Comparison of ENCODE assay signal across 9 mouse cellular contexts in genomic region chr3:104227438-104228111, GRCm38 (mm10). TPM values are rescaled to one million over a fixed set of nuclear protein-coding genes. Genes with fewer than 3 reads are reported as not detected.
DNase-seq lines count a peak whose midpoint lies in the region; ATAC-seq and TF ChIP-seq lines count a peak whose summit lies in the region.
"Had no signal": no experiment of that assay in that cellular context is flagged by ENCODE, and none has a peak within 500 bp of the region (broad histone marks: within the 10 kb centered on the region; RNA-seq: fewer than 3 reads in every experiment).

No protein-coding gene starts in this region.

- DNase-seq in retina, postnatal 1 day: peak; percentile 15
- no peak for DNase-seq in retina, embryonic 14.5 days (ENCODE audit: low spot score)
- peak; percentile 73 for DNase-seq in intestine, embryonic 14.5 days (ENCODE audit: low spot score)
- peak; percentile 83 for DNase-seq in yolk sac, embryonic 10.5 days (ENCODE audit: low spot score)
- DNase-seq in cerebellum, adult 2 months: no peak
- DNase-seq in layer of hippocampus, adult 18-20 months (ENCODE audit: low spot score in 2 of 2): no peak
- DNase-seq: layer of hippocampus, postnatal 36 days had no signal

- no peaks in the 10 kb centered on the region for H3K27me3 ChIP-seq in intestine, embryonic 14.5 days (replicated peaks; ENCODE audit: control insufficient read depth, insufficient read depth, low read length)
- no peaks in the 10 kb centered on the region for H3K27me3 ChIP-seq in limb, embryonic 15.5 days
- H3K27me3 ChIP-seq in cerebellum, adult 2 months (ENCODE audit: control insufficient read depth, insufficient read depth, low read length): no peaks in the 10 kb centered on the region

- no peak for TF ChIP-seq CTCF in cerebellum, adult 2 months (IDR thresholded peaks at IDR 0.05; ENCODE audit: borderline replicate concordance, insufficient read depth, low read depth, low read length)

- peaks cover 6% of the 10 kb centered on the region; the same call in 1 of the 2 replicates for H3K4me1 ChIP-seq in intestine, embryonic 14.5 days (replicated peaks; ENCODE audit: control insufficient read depth, insufficient read depth, low read length)
- H3K4me1 ChIP-seq in limb, embryonic 15.5 days: peaks cover 7% of the 10 kb centered on the region; the same call in 1 of the 2 replicates
- no peaks in the 10 kb centered on the region for H3K4me1 ChIP-seq in cerebellum, adult 2 months (ENCODE audit: control insufficient read depth, insufficient read depth, low read length)

- H3K27ac ChIP-seq in intestine, embryonic 14.5 days (ENCODE audit: low read depth): peak overlapping the region; percentile 72
- H3K27ac ChIP-seq in limb, embryonic 15.5 days: peak overlapping the region; percentile 43; the same call in 1 of the 2 replicates
- H3K27ac ChIP-seq in cerebellum, adult 2 months (ENCODE audit: insufficient read depth, low read length): no peak overlapping the region
- H3K27ac ChIP-seq: midbrain, embryonic 12.5 days had no signal

- no peaks in the 10 kb centered on the region for H3K9me3 ChIP-seq in intestine, embryonic 14.5 days (ENCODE audit: control insufficient read depth, low read length)
- H3K9me3 ChIP-seq in limb, embryonic 15.5 days: no peaks in the 10 kb centered on the region
- H3K9me3 ChIP-seq: midbrain, embryonic 12.5 days had no signal

- H3K36me3 ChIP-seq in intestine, embryonic 14.5 days (ENCODE audit: control insufficient read depth, insufficient read depth, low read length): no peaks in the 10 kb centered on the region
- H3K36me3 ChIP-seq in limb, embryonic 15.5 days: no peaks in the 10 kb centered on the region
- H3K36me3 ChIP-seq: midbrain, embryonic 12.5 days had no signal

- 24% methylated on average over 5 of the region's 5 CpGs for WGBS in intestine, embryonic 14.5 days
- WGBS in limb, embryonic 15.5 days: 31% methylated on average over 5 of the region's 5 CpGs
- WGBS in cerebellum, adult 2 months: 34% methylated on average over 5 of the region's 5 CpGs

- peak overlapping the region; percentile 13; the same call in 1 of the 2 replicates for H3K4me3 ChIP-seq in intestine, embryonic 14.5 days (ENCODE audit: low read depth, low read length)
- H3K4me3 ChIP-seq in limb, embryonic 15.5 days: no peak overlapping the region
- H3K4me3 ChIP-seq in cerebellum, adult 2 months (replicated peaks; ENCODE audit: insufficient read depth, low read depth, low read length): no peak overlapping the region
- H3K4me3 ChIP-seq: midbrain, embryonic 12.5 days had no signal

- peak overlapping the region; percentile 33 for H3K4me2 ChIP-seq in intestine, embryonic 14.5 days (ENCODE audit: low read length)
- no peak overlapping the region for H3K4me2 ChIP-seq in limb, embryonic 15.5 days
- H3K4me2 ChIP-seq: midbrain, embryonic 12.5 days had no signal

- no peak for TF ChIP-seq POLR2A in cerebellum, adult 2 months (IDR thresholded peaks at IDR 0.05; ENCODE audit: borderline replicate concordance, insufficient read depth, low read length)

- ATAC-seq in intestine, embryonic 14.5 days (replicated peaks; ENCODE audit: low FRiP score, low TSS enrichment, low read depth): peak; percentile 98
- no peak for ATAC-seq in limb, embryonic 15.5 days (ENCODE audit: insufficient number of reproducible peaks, low FRiP score, low TSS enrichment, low read depth)

- H3K9ac ChIP-seq in intestine, embryonic 14.5 days (ENCODE audit: low read length): 0 out of 2 replicates have a peak overlapping the region, but pooled peaks have one; percentile 13
- H3K9ac ChIP-seq in limb, embryonic 15.5 days: no peak overlapping the region
- H3K9ac ChIP-seq: midbrain, embryonic 12.5 days had no signal

RNA-seq across cellular contexts. Expression of gene Magi3, which starts 7.4 kb away (rescaled TPM):
- 9.5 and 10.0 TPM in 2 replicates for polyA plus RNA-seq in intestine, embryonic 14.5 days (2014; fragmentation: Nextera tagmentation; extraction: Ambion mirVana)
- 3.4 and 3.9 TPM in 2 replicates for polyA plus RNA-seq in limb, embryonic 15.5 days (2015; fragmentation: Nextera tagmentation; extraction: Ambion mirVana)
- 9.7 and 11.3 TPM in 2 replicates for polyA plus RNA-seq in cerebellum, adult 2 months (2012; rRNA removed)
- total RNA-seq in layer of hippocampus, adult 18-20 months (2021): 10 to 100 TPM; 33.4 to 34.2 TPM

Comparison
In these comparisons a context has a peak if more than half of its experiments do, and no peak if none do; other contexts are left out.
1. DNase-seq: peak in retina, postnatal 1 day (single experiment), intestine, embryonic 14.5 days (single experiment) and yolk sac, embryonic 10.5 days (single experiment); none in retina, embryonic 14.5 days (single experiment), cerebellum, adult 2 months (0 of 2) and layer of hippocampus, adult 18-20 months (0 of 2).